Mouse (Mus musculus) erythroblast, embryonic 14.5 days (primary cell): ENCODE data around the gene Mthfd1l.

ENCODE experiments used
- GATA1 ChIP-seq: IDR thresholded peaks from 2 replicates; pipeline ENCODE4 v1.6.1; 2012; ENCODE audit warnings: low read length, inconsistent platforms, mixed read lengths
- TAL1 ChIP-seq: IDR thresholded peaks from 3 replicates; pipeline ENCODE4 v1.6.1; 2012; ENCODE audit warnings: low read length, inconsistent platforms, mixed read lengths

DNA sequence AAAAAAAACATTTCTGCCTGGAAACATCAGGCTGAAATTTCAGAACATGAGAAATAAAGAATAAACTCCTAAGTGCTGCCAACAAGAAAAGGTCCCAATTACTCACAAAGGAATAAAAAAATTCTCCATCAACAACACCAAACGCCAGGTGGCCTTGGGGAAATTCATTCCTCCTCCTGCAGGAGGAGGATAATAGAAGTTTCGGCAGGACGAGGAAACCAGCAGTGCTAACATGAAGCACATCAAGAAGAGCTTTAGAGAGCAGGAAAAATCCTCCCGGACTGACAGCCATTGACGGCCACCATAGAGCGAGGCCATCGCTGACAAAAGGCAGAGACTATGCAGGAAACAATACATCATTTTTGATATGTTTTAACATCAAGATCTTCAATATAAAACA is 71.5 kb downstream of the Mthfd1l start:
- TF ChIP-seq GATA1 (no peak), TAL1 (no peak)
